Mouse (Mus musculus): Measurements from ENCODE around the gene Caskin1. TPM values are rescaled to one million over a fixed set of nuclear protein-coding genes. Genes with fewer than 3 reads are reported as not detected.

The Caskin1 gene
- polyA plus RNA-seq (2014; fragmentation: Nextera tagmentation; extraction: Ambion mirVana), result 9.1 and 14.6 TPM in 2 replicates

DNA sequence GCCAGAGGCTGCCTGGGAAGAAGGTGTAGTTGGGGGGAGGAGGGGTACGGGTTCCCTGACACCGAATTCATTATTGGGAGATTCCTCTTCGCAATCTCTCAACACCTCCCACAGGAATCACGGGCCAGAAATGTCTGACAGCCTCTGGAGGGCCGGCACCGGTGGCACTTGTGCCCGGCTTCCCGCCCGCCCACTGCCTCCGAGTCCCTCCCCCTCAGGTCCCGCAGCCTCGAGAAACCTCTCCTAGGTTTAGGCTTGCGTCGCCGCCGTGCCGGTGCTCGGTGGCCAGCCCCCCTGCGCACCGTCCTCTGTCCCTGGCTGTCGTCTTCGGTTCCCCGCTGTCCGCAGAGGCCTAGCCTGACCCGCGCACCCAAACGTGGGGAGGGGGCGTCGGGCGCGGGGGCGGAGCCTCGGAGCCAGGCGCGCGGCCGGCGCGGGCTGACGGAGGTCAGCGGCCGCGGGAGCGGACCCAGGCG lies at the start of gene Caskin1:
Gene Caskin1, plus strand, starts transcription at position 416 of the 476 bp plus-strand sequence.
- Histone ChIP-seq H3K9ac (ENCODE audit: low read length) (peak within 1 kb of the TSS; percentile 94), H3K36me3 (ENCODE audit: control insufficient read depth, insufficient read depth, low read length) (no peaks in the 10 kb centered on the region), H3K4me2 (ENCODE audit: low read length) (peak within 1 kb of the TSS; percentile 82), H3K9me3 (replicated peaks; ENCODE audit: control insufficient read depth, low read length) (no peaks in the 10 kb centered on the region), H3K27ac (ENCODE audit: low read depth, low read length) (peak within 1 kb of the TSS; percentile 92), H3K27me3 (replicated peaks; ENCODE audit: control insufficient read depth, insufficient read depth, low read length) (no peaks in the 10 kb centered on the region), H3K4me3 (ENCODE audit: low read depth, low read length) (peak within 1 kb of the TSS; percentile 87), H3K4me1 (ENCODE audit: control insufficient read depth, insufficient read depth, low read length) (peaks cover 26% of the 10 kb centered on the region)
- ATAC-seq, result peak; percentile 55
- under 1% methylated on average over 40 of the region's 45 CpGs for WGBS
- peak; percentile 53 for DNase-seq (ENCODE audit: low spot score)

DNA sequence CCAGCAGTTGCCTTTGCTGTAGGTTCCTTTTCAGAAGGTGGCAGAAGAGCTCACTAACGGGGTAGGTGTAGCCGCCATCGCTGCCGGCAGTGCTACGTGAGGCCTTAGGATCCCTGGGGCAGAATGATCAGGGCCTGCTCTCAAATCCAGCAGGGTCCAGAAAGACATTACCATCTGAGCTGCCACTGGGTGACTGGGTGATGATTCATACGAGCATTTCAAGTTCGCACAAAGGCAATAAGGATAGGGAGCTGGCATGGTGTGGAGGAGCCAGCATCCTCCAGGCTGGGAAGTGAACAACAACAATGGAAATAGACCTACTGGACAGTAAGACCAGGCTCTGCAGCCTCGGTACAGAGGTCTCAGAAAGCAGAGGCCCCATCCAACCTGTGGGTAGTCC lies 48.0 kb upstream of the Caskin1 start:
- no peaks in the 10 kb centered on the region for H3K4me1 ChIP-seq (ENCODE audit: control insufficient read depth, insufficient read depth, low read length)
- H3K4me3 ChIP-seq (ENCODE audit: low read depth, low read length), result no peak overlapping the region
- H3K9me3 ChIP-seq (replicated peaks; ENCODE audit: control insufficient read depth, low read length), result no peaks in the 10 kb centered on the region
- WGBS, result 90% methylated on average over 8 of the region's 8 CpGs
- ATAC-seq, result no peak
- no peak overlapping the region for H3K9ac ChIP-seq (ENCODE audit: low read length)
- peaks cover 88% of the 10 kb centered on the region for H3K36me3 ChIP-seq (ENCODE audit: control insufficient read depth, insufficient read depth, low read length)
- DNase-seq (ENCODE audit: low spot score), result no peak
- no peak overlapping the region for H3K4me2 ChIP-seq (ENCODE audit: low read length)
- H3K27ac ChIP-seq (ENCODE audit: low read depth, low read length), result no peak overlapping the region
- no peaks in the 10 kb centered on the region for H3K27me3 ChIP-seq (replicated peaks; ENCODE audit: control insufficient read depth, insufficient read depth, low read length)

GRCm38 (mm10) chr17:24441148-24441547 lies 47.3 kb upstream of the Caskin1 start:
- H3K4me3 ChIP-seq (ENCODE audit: low read depth, low read length), result no peak overlapping the region
- H3K9ac ChIP-seq (ENCODE audit: low read length), result no peak overlapping the region
- H3K36me3 ChIP-seq (ENCODE audit: control insufficient read depth, insufficient read depth, low read length), result peaks cover 93% of the 10 kb centered on the region
- H3K9me3 ChIP-seq (replicated peaks; ENCODE audit: control insufficient read depth, low read length), result no peaks in the 10 kb centered on the region
- H3K27ac ChIP-seq (ENCODE audit: low read depth, low read length), result no peak overlapping the region
- no peak overlapping the region for H3K4me2 ChIP-seq (ENCODE audit: low read length)
- DNase-seq (ENCODE audit: low spot score), result peak; percentile 17
- H3K4me1 ChIP-seq (ENCODE audit: control insufficient read depth, insufficient read depth, low read length), result no peaks in the 10 kb centered on the region
- no peak for ATAC-seq
- H3K27me3 ChIP-seq (replicated peaks; ENCODE audit: control insufficient read depth, insufficient read depth, low read length), result no peaks in the 10 kb centered on the region
- 66% methylated on average over 2 of the region's 2 CpGs for WGBS

DNA sequence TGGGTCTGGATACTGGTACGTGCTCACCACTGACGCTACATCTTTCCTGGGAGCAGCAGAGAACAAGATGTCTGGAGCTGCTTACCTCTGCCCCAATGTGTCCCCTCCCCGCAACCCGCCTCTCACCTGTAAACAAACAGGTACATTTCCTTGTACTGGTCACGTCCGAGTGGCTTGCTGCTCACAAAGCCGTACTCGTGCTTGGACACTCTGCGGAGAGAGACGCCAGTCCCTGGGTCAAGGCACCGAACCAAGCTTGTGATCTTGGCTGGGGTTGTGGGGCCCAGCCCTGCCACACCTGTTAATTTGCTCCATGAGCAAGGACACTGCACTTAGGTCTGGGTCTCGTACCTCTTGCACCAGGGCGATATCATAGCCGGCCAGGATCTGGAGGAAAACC lies 46.3 kb upstream of the Caskin1 start:
- ATAC-seq (no peak), DNase-seq (ENCODE audit: low spot score) (no peak)
- Histone ChIP-seq H3K36me3 (ENCODE audit: control insufficient read depth, insufficient read depth, low read length) (peaks cover 98% of the 10 kb centered on the region), H3K4me3 (ENCODE audit: low read depth, low read length) (no peak overlapping the region), H3K27ac (ENCODE audit: low read depth, low read length) (no peak overlapping the region), H3K9me3 (replicated peaks; ENCODE audit: control insufficient read depth, low read length) (no peaks in the 10 kb centered on the region), H3K4me2 (ENCODE audit: low read length) (no peak overlapping the region), H3K9ac (ENCODE audit: low read length) (no peak overlapping the region), H3K4me1 (ENCODE audit: control insufficient read depth, insufficient read depth, low read length) (no peaks in the 10 kb centered on the region), H3K27me3 (replicated peaks; ENCODE audit: control insufficient read depth, insufficient read depth, low read length) (no peaks in the 10 kb centered on the region)
- WGBS, result 91% methylated on average over 14 of the region's 14 CpGs

GRCm38 (mm10) chr17:24442632-24443155 lies 45.7 kb upstream of the Caskin1 start, which contains the start of gene Dnase1l2:
TSS of gene Dnase1l2 (minus strand) at chr17:24443105.
- no peak for DNase-seq (ENCODE audit: low spot score)
- peaks cover 99% of the 10 kb centered on the region for H3K36me3 ChIP-seq (ENCODE audit: control insufficient read depth, insufficient read depth, low read length)
- WGBS, result 79% methylated on average over 7 of the region's 7 CpGs

GRCm38 (mm10) chr17:24443409-24443808 lies 45.0 kb upstream of the Caskin1 start:
- no peak for ATAC-seq
- WGBS, result 89% methylated on average over 4 of the region's 4 CpGs
- H3K27ac ChIP-seq (ENCODE audit: low read depth, low read length), result no peak overlapping the region
- H3K4me2 ChIP-seq (ENCODE audit: low read length), result no peak overlapping the region
- no peak for DNase-seq (ENCODE audit: low spot score)
- no peaks in the 10 kb centered on the region for H3K27me3 ChIP-seq (replicated peaks; ENCODE audit: control insufficient read depth, insufficient read depth, low read length)
- no peaks in the 10 kb centered on the region for H3K9me3 ChIP-seq (replicated peaks; ENCODE audit: control insufficient read depth, low read length)
- no peaks in the 10 kb centered on the region for H3K4me1 ChIP-seq (ENCODE audit: control insufficient read depth, insufficient read depth, low read length)
- H3K36me3 ChIP-seq (ENCODE audit: control insufficient read depth, insufficient read depth, low read length), result peaks cover 99% of the 10 kb centered on the region
- H3K4me3 ChIP-seq (ENCODE audit: low read depth, low read length), result no peak overlapping the region
- H3K9ac ChIP-seq (ENCODE audit: low read length), result no peak overlapping the region

More at GRCm38 (mm10) chr17:24442632-24443155, 45.7 kb upstream of the Caskin1 start, which contains the start of gene Dnase1l2:
- H3K4me2 ChIP-seq (ENCODE audit: low read length), result no peak within 1 kb of the TSS
- H3K27ac ChIP-seq (ENCODE audit: low read depth, low read length), result no peak within 1 kb of the TSS
- H3K27me3 ChIP-seq (replicated peaks; ENCODE audit: control insufficient read depth, insufficient read depth, low read length), result no peaks in the 10 kb centered on the region
- H3K9me3 ChIP-seq (replicated peaks; ENCODE audit: control insufficient read depth, low read length), result no peaks in the 10 kb centered on the region
- H3K4me3 ChIP-seq (ENCODE audit: low read depth, low read length), result no peak within 1 kb of the TSS
- no peaks in the 10 kb centered on the region for H3K4me1 ChIP-seq (ENCODE audit: control insufficient read depth, insufficient read depth, low read length)
- ATAC-seq, result no peak
- H3K9ac ChIP-seq (ENCODE audit: low read length), result no peak within 1 kb of the TSS

DNA sequence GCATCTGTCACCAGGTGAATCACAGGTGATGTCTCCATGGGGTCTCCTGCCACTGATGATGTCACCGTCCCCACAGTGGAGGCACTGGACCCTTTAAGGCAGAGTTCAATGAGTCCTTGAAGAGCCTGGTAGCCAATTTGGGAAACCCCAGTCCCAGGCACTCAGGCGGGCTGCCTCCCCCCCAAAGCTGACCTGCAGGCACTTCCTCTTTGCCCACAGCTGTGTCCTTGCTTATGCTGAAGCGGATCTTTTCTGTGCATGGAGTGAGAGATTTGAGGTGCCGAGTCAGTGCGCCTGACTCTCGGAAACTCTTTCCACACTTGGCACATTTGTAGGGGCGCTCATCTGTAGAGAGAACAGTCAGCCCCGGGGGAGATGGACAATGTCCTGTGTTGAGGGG lies 41.8 kb upstream of the Caskin1 start:
- Histone ChIP-seq H3K4me2 (ENCODE audit: low read length) (no peak overlapping the region), H3K9me3 (replicated peaks; ENCODE audit: control insufficient read depth, low read length) (no peaks in the 10 kb centered on the region), H3K4me3 (ENCODE audit: low read depth, low read length) (no peak overlapping the region), H3K4me1 (ENCODE audit: control insufficient read depth, insufficient read depth, low read length) (no peaks in the 10 kb centered on the region), H3K36me3 (ENCODE audit: control insufficient read depth, insufficient read depth, low read length) (peaks cover 98% of the 10 kb centered on the region), H3K27me3 (replicated peaks; ENCODE audit: control insufficient read depth, insufficient read depth, low read length) (no peaks in the 10 kb centered on the region), H3K9ac (ENCODE audit: low read length) (no peak overlapping the region), H3K27ac (ENCODE audit: low read depth, low read length) (no peak overlapping the region)
- no peak for ATAC-seq
- no peak for DNase-seq (ENCODE audit: low spot score)
- WGBS, result 95% methylated on average over 8 of the region's 8 CpGs

GRCm38 (mm10) chr17:24449507-24449906 lies 38.9 kb upstream of the Caskin1 start:
- DNase-seq (ENCODE audit: low spot score) (no peak), ATAC-seq (no peak)
- Histone ChIP-seq H3K4me3 (ENCODE audit: low read depth, low read length) (no peak overlapping the region), H3K36me3 (ENCODE audit: control insufficient read depth, insufficient read depth, low read length) (peaks cover 70% of the 10 kb centered on the region), H3K27ac (ENCODE audit: low read depth, low read length) (no peak overlapping the region), H3K4me1 (ENCODE audit: control insufficient read depth, insufficient read depth, low read length) (peaks cover 8% of the 10 kb centered on the region), H3K9me3 (replicated peaks; ENCODE audit: control insufficient read depth, low read length) (no peaks in the 10 kb centered on the region), H3K4me2 (ENCODE audit: low read length) (no peak overlapping the region), H3K27me3 (replicated peaks; ENCODE audit: control insufficient read depth, insufficient read depth, low read length) (no peaks in the 10 kb centered on the region), H3K9ac (ENCODE audit: low read length) (no peak overlapping the region)
- 87% methylated on average over 6 of the region's 6 CpGs for WGBS

DNA sequence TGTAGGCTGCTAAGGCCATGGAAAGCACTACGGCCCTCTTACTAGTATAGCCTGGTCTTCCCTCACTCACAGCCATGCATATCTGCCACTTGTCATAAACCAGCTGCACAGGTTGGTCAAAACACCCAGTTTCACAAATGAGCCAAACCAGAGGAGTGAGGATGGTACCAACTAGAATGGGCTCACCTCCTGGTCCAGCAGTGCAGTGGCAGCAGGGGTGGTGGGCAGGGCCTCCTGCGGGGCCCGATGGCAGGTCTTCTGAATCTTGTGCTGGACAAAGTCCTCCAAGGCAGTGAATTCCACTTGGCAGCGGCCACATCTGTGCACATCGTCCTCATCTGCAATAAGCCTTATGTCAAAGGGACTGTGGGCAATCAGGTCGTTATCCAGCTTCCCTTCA lies 37.2 kb upstream of the Caskin1 start:
- Histone ChIP-seq H3K27me3 (replicated peaks; ENCODE audit: control insufficient read depth, insufficient read depth, low read length) (no peaks in the 10 kb centered on the region), H3K27ac (ENCODE audit: low read depth, low read length) (no peak overlapping the region), H3K4me1 (ENCODE audit: control insufficient read depth, insufficient read depth, low read length) (peaks cover 8% of the 10 kb centered on the region), H3K4me2 (ENCODE audit: low read length) (no peak overlapping the region), H3K4me3 (ENCODE audit: low read depth, low read length) (no peak overlapping the region), H3K9me3 (replicated peaks; ENCODE audit: control insufficient read depth, low read length) (no peaks in the 10 kb centered on the region), H3K9ac (ENCODE audit: low read length) (no peak overlapping the region), H3K36me3 (ENCODE audit: control insufficient read depth, insufficient read depth, low read length) (peaks cover 53% of the 10 kb centered on the region)
- ATAC-seq (no peak), DNase-seq (ENCODE audit: low spot score) (no peak)
- 97% methylated on average over 6 of the region's 6 CpGs for WGBS

All from forebrain, embryonic 14.5 days (tissue).